Mouse (Mus musculus) heart, postnatal 0 days (tissue): ENCODE data around the gene Gm5941. TPM values are rescaled to one million over a fixed set of nuclear protein-coding genes. Genes with fewer than 3 reads are reported as not detected.
"Not testable (repeated sequence)": the region's sequence is repeated elsewhere in the genome, so short reads cannot be mapped to it uniquely, and the experiment has no call there.

Experiments
- ATAC-seq: fragments of 200-750 bp; cut with Nextera tagmentation; 2 replicates; pipeline ENCODE4 v1.8.0; 2017; ENCODE audit warnings: low read depth, moderate number of reproducible peaks, moderate library complexity; ENCODE audit not compliant: insufficient read depth
- DNase-seq: peaks from one replicate; pipeline ENCODE4 v3.0.0-alpha.2; 2016; ENCODE audit warnings: low spot score
- H3K27ac ChIP-seq: fragments of 300-500 bp; sonication (generic); 2 replicates; pipeline ENCODE4 v1.5.1; 2014; ENCODE audit warnings: low read depth, mild to moderate bottlenecking
- H3K27me3 ChIP-seq: fragments of 300-500 bp; sonication (generic); 2 replicates; pipeline ENCODE4 v1.6.1; 2014; ENCODE audit warnings: low read length, mixed read lengths; ENCODE audit not compliant: control insufficient read depth, insufficient read depth
- H3K36me3 ChIP-seq: fragments of 300-500 bp; sonication (generic); replicated peaks from 2 replicates; pipeline ENCODE4 v1.6.1; 2014; ENCODE audit warnings: low read length, mixed read lengths; ENCODE audit not compliant: control insufficient read depth, insufficient read depth
- H3K4me1 ChIP-seq: fragments of 300-500 bp; sonication (generic); 2 replicates; pipeline ENCODE4 v1.6.1; 2014; ENCODE audit warnings: antibody characterized with exemption; ENCODE audit not compliant: control insufficient read depth, insufficient read depth
- H3K4me2 ChIP-seq: fragments of 300-500 bp; sonication (generic); 2 replicates; pipeline ENCODE4 v1.6.1; 2014; ENCODE audit warnings: low read depth, mild to moderate bottlenecking, low read length, moderate library complexity
- H3K4me3 ChIP-seq: fragments of 300-500 bp; sonication (generic); 2 replicates; pipeline ENCODE4 v1.5.1; 2014; ENCODE audit warnings: low read depth, low read length
- H3K9ac ChIP-seq: fragments of 300-500 bp; sonication (generic); replicated peaks from 2 replicates; pipeline ENCODE4 v1.6.1; 2014; ENCODE audit warnings: low read depth, low read length, mixed read lengths
- H3K9me3 ChIP-seq: fragments of 300-500 bp; sonication (generic); replicated peaks from 2 replicates; pipeline ENCODE4 v1.6.1; 2016; ENCODE audit warnings: low read length; ENCODE audit not compliant: control insufficient read depth
- CTCF ChIP-seq: IDR thresholded peaks from 2 replicates; pipeline ENCODE4 v1.5.1; 2016; ENCODE audit warnings: antibody characterized with exemption, control low read depth, low read depth
- EP300 ChIP-seq: IDR thresholded peaks from 2 replicates; pipeline ENCODE4 v1.6.1; 2016; ENCODE audit warnings: antibody characterized with exemption, low read depth
- WGBS: fragments of 180-500 bp; shearing (Covaris S2); extraction: QIAGEN DNeasy Blood & Tissue Kit; methylation state at CpG from one replicate; pipeline ENCODE4 v1.1.7; 2014; 5-methylcytosine and 5-hydroxymethylcytosine counted together
- polyA plus RNA-seq: library from polyadenylated mRNA; unstranded; fragments of >200 nt; fragmentation: Nextera tagmentation; extraction: Ambion mirVana; gene quantifications from 2 replicates; pipeline ENCODE4 v1.2.1, GENCODE M21; 2015
- total RNA-seq: library from RNA; depleted of rRNA; stranded (reverse); fragments of >200 nt; gene quantifications from 2 replicates; pipeline ENCODE4 v1.2.3, GENCODE M21; 2014; ENCODE audit warnings: low replicate concordance; rRNA removed

The Gm5941 gene
- not detected in 2 replicates for total RNA-seq
- not detected in 2 replicates for polyA plus RNA-seq

GRCm38 (mm10) chrX:92489649-92490048 is at the start of gene Gm5941:
Gm5941 (plus strand) TSS chrX:92489949.
- H3K27me3 ChIP-seq, H3K9ac ChIP-seq, ATAC-seq, H3K4me1 ChIP-seq, H3K4me3 ChIP-seq, H3K4me2 ChIP-seq, H3K36me3 ChIP-seq, H3K9me3 ChIP-seq, H3K27ac ChIP-seq, DNase-seq: not testable (repeated sequence)
- 80% methylated on average over 4 of the region's 4 CpGs for WGBS

- TF ChIP-seq CTCF (no peak), EP300 (no peak)
- ATAC-seq (no peak), DNase-seq (no peak)
Measured at GRCm38 (mm10) chrX:92460496-92460895, 29.3 kb upstream of the Gm5941 start.

GRCm38 (mm10) chrX:92464773-92465172 is 25.0 kb upstream of the Gm5941 start:
- H3K9ac ChIP-seq: no peak overlapping the region
- H3K27me3 ChIP-seq: no peaks in the 10 kb centered on the region
- no peaks in the 10 kb centered on the region for H3K4me1 ChIP-seq
- H3K4me2 ChIP-seq: no peak overlapping the region
- WGBS: 52% methylated on average over 4 of the region's 4 CpGs
- no peak overlapping the region for H3K27ac ChIP-seq
- ATAC-seq (no peak), DNase-seq (no peak)
- no peaks in the 10 kb centered on the region for H3K36me3 ChIP-seq
- no peak for TF ChIP-seq EP300
- no peak for TF ChIP-seq CTCF
- H3K4me3 ChIP-seq: no peak overlapping the region
- H3K9me3 ChIP-seq: no peaks in the 10 kb centered on the region

More at GRCm38 (mm10) chrX:92460496-92460895, 29.3 kb upstream of the Gm5941 start:
- H3K27me3 ChIP-seq: no peaks in the 10 kb centered on the region
- H3K9ac ChIP-seq: no peak overlapping the region
- no peak overlapping the region for H3K4me2 ChIP-seq
- no peak overlapping the region for H3K4me3 ChIP-seq
- no peak overlapping the region for H3K27ac ChIP-seq
- 22% methylated on average over 3 of the region's 3 CpGs for WGBS
- no peaks in the 10 kb centered on the region for H3K36me3 ChIP-seq
- H3K4me1 ChIP-seq: no peaks in the 10 kb centered on the region
- no peaks in the 10 kb centered on the region for H3K9me3 ChIP-seq

GRCm38 (mm10) chrX:92498254-92498653 is 8.5 kb downstream of the Gm5941 start:
- Histone ChIP-seq H3K27ac (no peak overlapping the region), H3K4me3 (no peak overlapping the region), H3K9me3 (no peaks in the 10 kb centered on the region), H3K4me2 (no peak overlapping the region), H3K9ac (no peak overlapping the region), H3K27me3 (no peaks in the 10 kb centered on the region), H3K36me3 (no peaks in the 10 kb centered on the region), H3K4me1 (no peaks in the 10 kb centered on the region)
- ATAC-seq (no peak), DNase-seq (no peak)
- WGBS: 23% methylated on average over 1 of the region's 1 CpGs
- TF ChIP-seq CTCF: no peak
- no peak for TF ChIP-seq EP300

- no peak overlapping the region for H3K4me2 ChIP-seq
- no peak overlapping the region for H3K27ac ChIP-seq
- no peak for DNase-seq
- H3K27me3 ChIP-seq: no peaks in the 10 kb centered on the region
- WGBS: 55% methylated on average over 1 of the region's 1 CpGs
- no peaks in the 10 kb centered on the region for H3K36me3 ChIP-seq
- H3K4me3 ChIP-seq: no peak overlapping the region
- no peaks in the 10 kb centered on the region for H3K9me3 ChIP-seq
- no peaks in the 10 kb centered on the region for H3K4me1 ChIP-seq
- no peak overlapping the region for H3K9ac ChIP-seq
- TF ChIP-seq EP300 (no peak), CTCF (no peak)
- no peak for ATAC-seq
Measured at GRCm38 (mm10) chrX:92527826-92528225, 38.1 kb downstream of the Gm5941 start.

Other genes with a start within 250 kb of the Gm5941 start
- gene Mageb18, start 109.6 kb downstream of the Gm5941 start, total RNA-seq: not detected in 2 replicates
- not detected in 2 replicates for gene Mageb18, start 109.6 kb downstream of the Gm5941 start, polyA plus RNA-seq